Mouse (Mus musculus) embryo, embryonic 9.5 days (tissue): ENCODE data around the gene C1d.
"Not testable (repeated sequence)": the region's sequence is repeated elsewhere in the genome, so short reads cannot be mapped to it uniquely, and the experiment has no call there.

Experiments used
- DNase-seq: peaks from one replicate; pipeline ENCODE4 v3.0.0-alpha.2; 2017; ENCODE audit errors: extremely low spot score

Gene C1d

DNA sequence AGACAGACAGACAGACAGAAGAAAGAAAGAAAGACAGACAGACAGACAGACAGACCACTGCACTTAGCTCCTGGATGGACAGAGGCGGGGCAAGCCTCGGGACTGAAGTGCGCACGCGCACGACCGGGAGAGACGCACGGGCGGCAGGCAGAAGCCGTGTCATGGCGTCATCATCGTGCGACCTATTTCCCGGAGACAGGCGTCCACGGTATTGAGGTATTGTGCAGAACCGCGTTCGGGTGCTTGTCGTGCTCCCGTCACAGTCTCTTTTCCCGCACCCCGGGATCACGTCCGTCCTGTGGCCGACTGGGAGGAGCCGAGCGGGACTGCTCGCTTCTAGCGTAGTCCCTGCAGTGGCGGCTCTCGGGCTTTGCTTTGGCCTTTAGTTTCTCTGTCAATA is at the start of gene C1d:
Gene C1d (plus strand): TSS at position 137 of the 400 bp plus-strand sequence.
- DNase-seq = peak; percentile 90

- DNase-seq = peak; percentile 95
Measured at GRCm38 (mm10) chr11:17211258-17212140, 45.9 kb upstream of the C1d start, which contains the start of gene Pno1. Pno1 (minus strand) TSS chr11:17211568.

DNA sequence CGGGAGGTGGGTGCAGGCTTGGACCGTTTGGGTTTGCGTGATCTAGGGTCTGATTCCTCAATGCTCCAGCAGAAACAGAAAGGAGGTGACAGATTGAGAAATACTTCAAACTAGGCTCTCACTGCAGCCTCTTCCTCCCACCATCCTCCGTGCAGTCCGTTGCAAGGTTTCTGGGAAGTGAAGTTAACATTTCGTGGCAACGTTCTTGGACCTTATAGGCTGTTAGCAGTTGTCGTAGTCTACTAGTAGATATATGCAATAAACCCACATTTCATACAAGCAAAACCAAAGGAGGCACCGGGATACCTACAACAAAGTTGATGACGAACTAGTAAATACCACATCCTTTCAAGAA is 45.3 kb upstream of the C1d start:
- no peak for DNase-seq

DNA sequence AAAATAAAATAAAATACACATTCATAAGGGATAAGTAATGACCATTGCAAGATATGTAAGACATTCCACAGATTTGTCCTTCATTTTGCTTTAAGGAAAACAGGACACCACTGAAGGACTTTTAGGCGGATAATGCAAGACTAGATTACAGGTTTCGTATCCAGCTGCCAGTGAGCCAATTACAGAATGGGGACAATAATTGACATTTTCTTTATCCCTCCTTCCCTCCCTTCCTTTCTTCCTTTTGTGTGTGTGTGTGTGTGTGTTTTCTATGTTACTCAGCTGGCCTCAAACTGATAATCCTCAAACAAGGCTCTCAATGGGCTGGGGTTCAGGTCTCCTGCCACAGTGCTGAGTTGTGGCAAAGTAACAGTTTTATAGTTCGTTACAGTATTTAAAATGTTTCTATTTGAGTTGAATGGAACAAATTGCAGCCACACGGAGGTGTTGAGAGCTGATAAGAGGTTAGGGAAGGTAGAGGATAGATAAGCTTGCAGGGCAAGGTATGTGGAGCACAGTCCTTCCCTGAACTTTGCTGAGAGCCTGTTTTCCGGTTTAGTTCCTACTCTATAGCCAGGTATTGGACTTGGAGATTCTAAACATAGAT is 44.4 kb upstream of the C1d start:
- DNase-seq = no peak

GRCm38 (mm10) chr11:17215475-17215874 is 41.9 kb upstream of the C1d start:
- DNase-seq = no peak

DNA sequence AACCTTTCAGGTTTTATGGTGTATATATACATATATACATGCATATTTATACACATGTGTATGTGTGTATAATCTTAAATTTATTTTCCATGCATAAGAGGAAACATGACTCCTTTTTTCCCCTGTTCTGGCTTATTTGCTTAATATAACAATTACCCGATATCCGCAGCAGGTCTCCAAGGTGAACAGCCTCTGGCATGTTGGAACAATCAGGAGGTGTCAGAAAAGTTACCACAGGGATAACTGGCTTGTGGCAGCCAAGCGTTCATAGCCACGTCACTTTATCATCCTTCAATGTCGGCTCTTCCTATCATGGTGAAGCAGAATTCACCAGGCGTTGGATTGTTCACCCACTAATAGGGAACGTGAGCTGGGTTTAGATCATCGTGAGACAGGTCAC is 36.3 kb upstream of the C1d start:
- no peak for DNase-seq

DNA sequence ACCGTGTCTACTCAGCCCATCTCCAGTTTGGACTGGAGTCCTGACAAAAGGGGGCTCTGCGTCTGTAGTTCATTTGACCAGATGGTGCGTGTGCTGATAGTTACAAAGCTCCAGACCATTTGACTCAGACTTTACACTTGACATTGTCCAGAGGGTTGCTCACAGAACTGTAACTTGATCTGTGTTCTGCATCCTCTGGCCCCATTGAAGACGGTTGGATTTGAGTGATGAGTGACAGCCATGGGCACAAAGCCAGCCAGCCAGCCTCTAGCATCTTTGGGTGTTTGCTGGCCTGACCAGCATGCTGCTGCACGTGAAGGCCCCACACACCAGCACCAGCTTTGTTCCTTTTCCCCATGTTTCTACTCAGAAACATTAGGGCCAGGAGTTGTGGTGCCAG is 24.6 kb upstream of the C1d start:
- no peak for DNase-seq

GRCm38 (mm10) chr11:17236449-17237037 is 20.8 kb upstream of the C1d start:
- DNase-seq = no peak

GRCm38 (mm10) chr11:17238598-17238997 is 18.8 kb upstream of the C1d start:
- not testable (repeated sequence) for DNase-seq

- no peak for DNase-seq
Measured at GRCm38 (mm10) chr11:17248715-17249114, 8.7 kb upstream of the C1d start.

DNA sequence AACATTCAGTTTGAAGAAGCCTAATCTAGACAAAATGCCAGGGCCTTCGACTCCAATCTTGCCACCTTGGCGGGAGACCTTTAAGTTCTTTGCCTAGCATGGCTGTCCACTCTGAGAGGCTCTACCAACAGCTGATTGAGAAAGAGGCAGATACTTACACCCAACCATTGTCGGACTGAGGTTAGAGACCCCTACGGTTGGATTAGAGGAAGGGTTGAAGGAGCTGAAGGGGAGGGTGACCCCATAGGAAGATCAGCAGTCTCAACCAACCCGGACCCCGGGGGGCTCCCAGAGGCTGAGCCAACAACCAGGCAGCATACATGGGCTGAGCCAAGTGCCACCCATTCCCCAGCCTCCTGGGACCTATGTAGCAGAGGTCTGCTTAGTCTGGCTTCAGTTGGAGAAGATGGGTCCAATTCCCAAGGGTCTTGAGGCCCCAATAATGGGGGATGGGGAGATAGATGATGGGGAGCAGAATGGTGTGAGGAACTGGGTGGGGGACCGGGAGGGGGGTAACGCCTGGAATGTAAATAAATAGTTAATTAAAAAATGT is 490 bp upstream of the C1d start:
- peak; percentile 22 for DNase-seq

- no peak for DNase-seq
Measured at GRCm38 (mm10) chr11:17257861-17258260, 482 bp downstream of the C1d start.

DNA sequence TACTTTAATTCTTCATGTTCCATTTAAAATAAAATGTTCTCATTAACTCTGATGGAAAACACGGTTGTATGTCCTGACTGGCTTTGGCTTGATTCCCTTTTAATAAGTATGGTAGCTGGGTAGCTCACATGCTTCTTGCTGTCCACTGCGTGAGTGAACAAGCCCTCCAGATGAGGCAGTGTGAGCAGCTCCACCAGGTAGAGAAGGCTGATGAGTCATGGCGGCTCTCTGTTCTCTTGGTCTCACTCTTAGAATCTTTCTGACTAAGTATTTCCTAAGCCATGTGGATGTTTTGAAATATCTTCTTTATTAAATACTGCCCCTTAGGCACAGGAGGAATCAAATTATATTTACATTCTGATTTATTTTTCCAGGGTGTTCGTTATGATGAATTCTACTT is 9.8 kb downstream of the C1d start:
- no peak for DNase-seq

DNA sequence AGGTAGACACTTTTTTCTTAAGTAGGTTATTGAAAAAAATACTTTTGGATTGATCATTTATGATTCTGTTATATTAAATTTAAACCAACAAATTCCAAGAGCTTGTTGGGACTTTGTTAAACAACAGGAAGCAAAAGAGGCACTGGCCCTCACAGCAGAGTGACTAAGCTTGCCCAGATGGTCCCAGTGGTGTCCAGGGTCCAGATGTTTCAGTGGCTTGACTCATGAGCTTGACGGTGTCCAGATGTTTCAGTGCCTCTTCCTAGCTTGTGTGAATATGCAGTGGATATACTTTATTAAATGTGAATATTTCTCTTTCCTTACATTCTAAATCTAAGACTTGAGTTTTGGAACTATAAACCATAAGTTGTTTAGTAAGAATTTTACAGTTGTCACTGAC is 11.4 kb downstream of the C1d start:
- no peak for DNase-seq

DNA sequence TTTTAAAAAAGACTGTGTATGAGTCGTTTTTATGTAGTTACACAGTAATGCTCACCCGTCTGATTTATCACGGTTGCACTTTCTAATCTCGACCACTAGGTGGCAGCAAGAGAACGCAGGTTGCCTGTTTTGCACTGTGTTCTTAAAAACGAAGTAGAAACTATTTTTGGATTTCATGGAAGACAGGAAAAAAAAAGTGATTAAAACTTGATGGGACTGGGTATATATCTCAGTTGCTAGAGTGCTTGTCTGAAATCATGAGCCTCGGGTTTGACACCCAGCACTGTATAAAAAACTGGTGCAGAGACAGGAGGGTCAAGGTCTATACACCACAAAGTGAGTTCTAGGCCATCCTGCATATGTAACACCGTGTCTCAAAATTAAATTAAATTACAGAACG is 22.6 kb downstream of the C1d start:
- DNase-seq = peak; percentile 60

GRCm38 (mm10) chr11:17284055-17284454 is 26.7 kb downstream of the C1d start:
- DNase-seq = no peak

- no peak for DNase-seq
Measured at GRCm38 (mm10) chr11:17288884-17289283, 31.5 kb downstream of the C1d start.

DNA sequence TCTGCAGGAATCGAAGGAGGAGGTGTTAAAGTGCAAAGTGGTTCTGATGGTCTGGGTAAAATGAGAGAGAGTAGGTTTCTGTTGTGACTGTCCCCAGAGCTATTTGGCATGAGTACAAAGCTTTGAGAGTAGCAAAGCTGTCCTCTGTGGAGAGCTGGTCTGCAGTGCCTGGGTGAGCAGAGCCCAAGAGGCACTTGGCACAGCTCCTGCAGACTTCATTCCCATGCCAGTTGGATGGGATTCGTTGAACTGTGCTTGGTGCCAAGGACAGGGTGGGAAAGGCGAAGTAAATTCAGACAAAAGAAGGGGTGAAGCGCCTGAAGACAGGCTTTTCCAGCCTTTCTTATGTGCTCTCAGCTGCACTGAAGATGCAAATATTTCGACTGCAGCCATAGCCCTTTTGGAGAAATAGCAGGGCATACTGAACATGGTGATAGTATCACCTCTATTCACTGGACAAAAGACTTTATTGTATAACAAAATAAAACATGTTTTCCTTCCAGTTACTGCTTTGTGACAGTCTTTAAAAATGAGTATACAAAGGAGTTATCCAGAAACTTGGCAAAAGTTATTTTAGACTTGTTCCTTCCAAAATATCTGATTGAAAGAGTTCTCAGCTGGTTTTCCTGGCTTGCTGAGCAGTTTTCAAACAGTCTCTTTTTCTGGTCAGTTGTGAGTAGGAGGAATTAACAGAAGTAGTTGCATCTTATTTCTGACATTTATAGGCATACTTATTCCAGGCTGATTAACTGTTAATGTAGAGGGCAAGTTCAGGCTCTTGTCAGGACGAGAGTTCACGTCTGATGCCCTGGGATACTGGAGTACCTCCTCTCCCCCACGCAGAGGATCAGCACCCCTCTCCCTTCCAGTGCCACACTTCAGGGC is 48.9 kb downstream of the C1d start:
- DNase-seq = no peak

DNA sequence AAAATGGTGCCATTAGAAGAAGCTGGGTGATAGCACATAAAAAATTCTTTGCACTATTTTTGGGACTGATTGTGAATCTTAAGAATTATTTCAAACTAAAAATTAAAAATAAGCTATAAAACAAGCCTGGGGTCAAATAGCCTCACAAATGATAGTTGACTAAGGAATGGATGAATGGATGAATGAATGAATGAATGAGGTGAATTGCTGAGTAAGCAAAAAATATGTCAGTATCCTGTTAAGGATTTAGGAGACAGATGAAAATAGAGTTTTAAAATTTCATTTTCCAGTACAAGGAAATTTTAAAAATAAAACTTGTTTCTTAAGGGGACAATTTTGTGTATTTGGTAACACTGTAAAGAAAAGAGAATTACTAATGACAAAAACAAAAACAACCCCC is 50.1 kb downstream of the C1d start:
- DNase-seq = no peak
